22 mouse cellular contexts compared by ENCODE assay signal in genomic region chr3:145971501-145971900, GRCm38 (mm10). TPM values are rescaled to one million over a fixed set of nuclear protein-coding genes. Genes with fewer than 3 reads are reported as not detected.
DNase-seq lines count a peak whose midpoint lies in the region; ATAC-seq and TF ChIP-seq lines count a peak whose summit lies in the region.
"Had no signal": no experiment of that assay in that cellular context is flagged by ENCODE, and none has a peak within 500 bp of the region (broad histone marks: within the 10 kb centered on the region; RNA-seq: fewer than 3 reads in every experiment).

No protein-coding gene starts in this region.

- DNase-seq in forebrain, embryonic 14.5 days (ENCODE audit: low spot score) = peak; percentile 27
- DNase-seq in heart, postnatal 14 days = no peak
- DNase-seq in lung, postnatal 0 days (ENCODE audit: low spot score) = peak; percentile 71
- DNase-seq in lung, adult 2 months = no peak
- DNase-seq: adrenal gland, postnatal 25 days; cerebellum, adult 11 months; cerebellum, adult 9-11 months; gastrocnemius, postnatal 36 days; kidney, adult 9 months; kidney, postnatal 14 days; liver, postnatal 0 days; thymus, adult 18-20 months; thymus, postnatal 36 days had no signal

- 45% methylated on average over 10 of the region's 10 CpGs for WGBS in forebrain, embryonic 14.5 days
- WGBS in forebrain, embryonic 15.5 days = 35% methylated on average over 10 of the region's 10 CpGs
- 45% methylated on average over 10 of the region's 10 CpGs for WGBS in heart, embryonic 16.5 days
- WGBS in lung, postnatal 0 days = 34% methylated on average over 10 of the region's 10 CpGs
- WGBS in lung, adult 2 months = 54% methylated on average over 10 of the region's 10 CpGs

- intact Hi-C loops in heart, postnatal 14 days (cut with DNase I) = loop anchor here (2.0 kb wide), 1 partner anchor 13 kb away; no protein-coding TSS in a partner anchor

- no peak for TF ChIP-seq EP300 in lung, postnatal 0 days (IDR thresholded peaks at IDR 0.05)

- TF ChIP-seq CTCF in lung, postnatal 0 days (IDR thresholded peaks at IDR 0.05) = no peak
- TF ChIP-seq CTCF in lung, adult 2 months (IDR thresholded peaks at IDR 0.05; ENCODE audit: insufficient read depth, low read length) = no peak

- no peak for ATAC-seq in forebrain, embryonic 14.5 days
- no peak for ATAC-seq in forebrain, embryonic 15.5 days (replicated peaks)
- no peak for ATAC-seq in heart, embryonic 16.5 days (replicated peaks; ENCODE audit: extremely low read depth, insufficient read depth, low FRiP score)
- ATAC-seq in lung, postnatal 0 days = peak; percentile 50
- ATAC-seq in monocyte, adult 5-6 weeks (replicated peaks; ENCODE audit: insufficient number of reproducible peaks, low FRiP score, low TSS enrichment, poor library complexity, severe bottlenecking) = no peak
- ATAC-seq: CD4-positive, CD25-positive, alpha-beta regulatory T cell, adult 4 months; hindbrain, embryonic 16.5 days; intestine, embryonic 16.5 days; liver, postnatal 0 days had no signal

- H3K4me2 ChIP-seq in forebrain, embryonic 14.5 days (ENCODE audit: low read length) = no peak overlapping the region
- H3K4me2 ChIP-seq in forebrain, embryonic 15.5 days (replicated peaks) = no peak overlapping the region
- H3K4me2 ChIP-seq in heart, embryonic 16.5 days (ENCODE audit: low read depth, low read length) = no peak overlapping the region
- H3K4me2 ChIP-seq in lung, postnatal 0 days (replicated peaks; ENCODE audit: low read depth, low read length) = no peak overlapping the region
- H3K4me2 ChIP-seq: liver, embryonic 11.5 days; midbrain, embryonic 11.5 days had no signal

- no peak for TF ChIP-seq POLR2A in lung, adult 2 months (IDR thresholded peaks at IDR 0.05; ENCODE audit: borderline replicate concordance, extremely low read depth, low read depth, low read length)

- no peak overlapping the region for H3K4me3 ChIP-seq in forebrain, embryonic 14.5 days (ENCODE audit: low read depth, low read length)
- H3K4me3 ChIP-seq in forebrain, embryonic 15.5 days = no peak overlapping the region
- no peak overlapping the region for H3K4me3 ChIP-seq in heart, embryonic 16.5 days (ENCODE audit: low read length)
- H3K4me3 ChIP-seq in lung, postnatal 0 days (ENCODE audit: low read depth, low read length) = no peak overlapping the region
- no peak overlapping the region for H3K4me3 ChIP-seq in lung, adult 2 months (replicated peaks; ENCODE audit: extremely low read depth, low read depth, low read length)
- H3K4me3 ChIP-seq: heart, embryonic 10.5 days had no signal

- H3K36me3 ChIP-seq in forebrain, embryonic 14.5 days (ENCODE audit: control insufficient read depth, insufficient read depth, low read length) = no peaks in the 10 kb centered on the region
- no peaks in the 10 kb centered on the region for H3K36me3 ChIP-seq in forebrain, embryonic 15.5 days
- no peaks in the 10 kb centered on the region for H3K36me3 ChIP-seq in heart, embryonic 16.5 days (ENCODE audit: control insufficient read depth, insufficient read depth)
- H3K36me3 ChIP-seq in lung, postnatal 0 days (ENCODE audit: insufficient read depth, low read length) = no peaks in the 10 kb centered on the region

- no peak overlapping the region for H3K9ac ChIP-seq in forebrain, embryonic 14.5 days (ENCODE audit: low read length)
- H3K9ac ChIP-seq in forebrain, embryonic 15.5 days (replicated peaks) = no peak overlapping the region
- no peak overlapping the region for H3K9ac ChIP-seq in heart, embryonic 16.5 days (ENCODE audit: low read length)
- H3K9ac ChIP-seq in lung, postnatal 0 days (replicated peaks; ENCODE audit: low read depth) = no peak overlapping the region
- H3K9ac ChIP-seq: liver, postnatal 0 days had no signal

- H3K27ac ChIP-seq in forebrain, embryonic 14.5 days (ENCODE audit: low read depth, low read length) = no peak overlapping the region
- H3K27ac ChIP-seq in forebrain, embryonic 15.5 days (replicated peaks) = no peak overlapping the region; the same call in 1 of the 2 replicates
- peak overlapping the region; percentile 53 for H3K27ac ChIP-seq in heart, embryonic 16.5 days (ENCODE audit: low read length)
- H3K27ac ChIP-seq in lung, postnatal 0 days (ENCODE audit: low read length) = peak overlapping the region; percentile 62; the same call in 1 of the 2 replicates
- H3K27ac ChIP-seq: heart, embryonic 10.5 days had no signal

- no peaks in the 10 kb centered on the region for H3K4me1 ChIP-seq in forebrain, embryonic 14.5 days (ENCODE audit: control insufficient read depth, insufficient read depth, low read length)
- no peaks in the 10 kb centered on the region for H3K4me1 ChIP-seq in forebrain, embryonic 15.5 days
- peaks cover 14% of the 10 kb centered on the region for H3K4me1 ChIP-seq in heart, embryonic 16.5 days (ENCODE audit: control insufficient read depth, insufficient read depth, low read length)
- no peaks in the 10 kb centered on the region for H3K4me1 ChIP-seq in lung, postnatal 0 days (ENCODE audit: insufficient read depth, low read depth, low read length)
- no peaks in the 10 kb centered on the region; the same call in 1 of the 2 replicates for H3K4me1 ChIP-seq in lung, adult 2 months (ENCODE audit: control insufficient read depth, insufficient read depth, low read length)

- H3K27me3 ChIP-seq in forebrain, embryonic 14.5 days (replicated peaks; ENCODE audit: control insufficient read depth, insufficient read depth, low read length) = no peaks in the 10 kb centered on the region
- no peaks in the 10 kb centered on the region for H3K27me3 ChIP-seq in forebrain, embryonic 15.5 days
- H3K27me3 ChIP-seq in heart, embryonic 16.5 days (ENCODE audit: control insufficient read depth, insufficient read depth, low read length) = no peaks in the 10 kb centered on the region
- no peaks in the 10 kb centered on the region for H3K27me3 ChIP-seq in lung, postnatal 0 days (replicated peaks; ENCODE audit: insufficient read depth, low read length)

- H3K9me3 ChIP-seq in forebrain, embryonic 14.5 days (replicated peaks; ENCODE audit: control insufficient read depth, low read length) = peaks cover 6% of the 10 kb centered on the region; the same call in 1 of the 2 replicates
- H3K9me3 ChIP-seq in forebrain, embryonic 15.5 days = no peaks in the 10 kb centered on the region; the same call in 1 of the 2 replicates
- peaks cover 9% of the 10 kb centered on the region for H3K9me3 ChIP-seq in heart, embryonic 16.5 days (replicated peaks; ENCODE audit: control insufficient read depth, low read length)
- no peaks in the 10 kb centered on the region for H3K9me3 ChIP-seq in lung, postnatal 0 days (ENCODE audit: low read length)

RNA-seq across cellular contexts. Expression of gene Syde2, which starts 16.2 kb away (rescaled TPM):
- polyA plus RNA-seq in forebrain, embryonic 14.5 days (2014; fragmentation: Nextera tagmentation; extraction: Ambion mirVana) = 0.52 and 0.67 TPM in 2 replicates
- 0.50 and 0.65 TPM in 2 replicates for polyA plus RNA-seq in forebrain, embryonic 15.5 days (2015; fragmentation: Nextera tagmentation; extraction: Ambion mirVana)
- polyA plus RNA-seq in heart, embryonic 16.5 days (2015; fragmentation: Nextera tagmentation; extraction: Ambion mirVana) = 10.2 and 10.3 TPM in 2 replicates
- total RNA-seq in heart, postnatal 14 days (2021) = 10 to 100 TPM; 21.5 to 25.4 TPM
- polyA plus RNA-seq in lung, postnatal 0 days (2015; fragmentation: Nextera tagmentation; extraction: Ambion mirVana) = 2.6 and 3.1 TPM in 2 replicates
- 6.6 and 9.0 TPM in 2 replicates for polyA plus RNA-seq in lung, adult 2 months (2012; rRNA removed)
- 0.32 to 1.6 TPM in 2 of 3 replicates, not detected in the other for total RNA-seq in monocyte, adult 5-6 weeks (2017)
- polyA plus RNA-seq: CD4-positive, CD25-positive, alpha-beta regulatory T cell, adult 4 months had no signal

RNA-seq across cellular contexts. Expression of gene 2410004B18Rik, which starts 33.7 kb away (rescaled TPM):
- 76.4 and 83.3 TPM in 2 replicates for polyA plus RNA-seq in forebrain, embryonic 14.5 days (2014; fragmentation: Nextera tagmentation; extraction: Ambion mirVana)
- 71.1 and 80.1 TPM in 2 replicates for polyA plus RNA-seq in forebrain, embryonic 15.5 days (2015; fragmentation: Nextera tagmentation; extraction: Ambion mirVana)
- 39.6 and 45.5 TPM in 2 replicates for polyA plus RNA-seq in heart, embryonic 16.5 days (2015; fragmentation: Nextera tagmentation; extraction: Ambion mirVana)
- total RNA-seq in heart, postnatal 14 days (2021) = 10 to 100 TPM; 16.7 to 22.9 TPM
- 40.2 and 47.6 TPM in 2 replicates for polyA plus RNA-seq in lung, postnatal 0 days (2015; fragmentation: Nextera tagmentation; extraction: Ambion mirVana)
- 13.6 and 16.8 TPM in 2 replicates for polyA plus RNA-seq in lung, adult 2 months (2012; rRNA removed)
- 24.4 to 36.0 TPM (median 25.5 TPM) in 3 replicates for total RNA-seq in monocyte, adult 5-6 weeks (2017)

RNA-seq across cellular contexts. Expression of gene Bcl10, which starts 48.9 kb away (rescaled TPM):
- 41.7 and 50.4 TPM in 2 replicates for polyA plus RNA-seq in forebrain, embryonic 14.5 days (2014; fragmentation: Nextera tagmentation; extraction: Ambion mirVana)
- polyA plus RNA-seq in forebrain, embryonic 15.5 days (2015; fragmentation: Nextera tagmentation; extraction: Ambion mirVana) = 41.3 and 42.4 TPM in 2 replicates
- polyA plus RNA-seq in heart, embryonic 16.5 days (2015; fragmentation: Nextera tagmentation; extraction: Ambion mirVana) = 41.8 and 49.1 TPM in 2 replicates
- 10 to 100 TPM; 20.8 to 22.1 TPM for total RNA-seq in heart, postnatal 14 days (2021)
- polyA plus RNA-seq in lung, postnatal 0 days (2015; fragmentation: Nextera tagmentation; extraction: Ambion mirVana) = 54.3 and 63.5 TPM in 2 replicates
- 8.4 and 13.5 TPM in 2 replicates for polyA plus RNA-seq in lung, adult 2 months (2012; rRNA removed)
- 122 to 137 TPM (median 132 TPM) in 3 replicates for total RNA-seq in monocyte, adult 5-6 weeks (2017)

Comparison
In these comparisons a context has a peak if more than half of its experiments do, and no peak if none do; other contexts are left out.
1. DNase-seq: peak in forebrain, embryonic 14.5 days (single experiment) and lung, postnatal 0 days (single experiment); none in heart, postnatal 14 days (0 of 2) and lung, adult 2 months (single experiment).
2. H3K27ac ChIP-seq: peak in heart, embryonic 16.5 days (single experiment) and lung, postnatal 0 days (single experiment); none in forebrain, embryonic 14.5 days (single experiment) and forebrain, embryonic 15.5 days (single experiment).